Mouse (Mus musculus): ENCODE measurements around the gene Atp8b5. TPM values are rescaled to one million over a fixed set of nuclear protein-coding genes. Genes with fewer than 3 reads are reported as not detected.
A peak's percentile ranks its signal among the peaks of the same experiment; 100 is the strongest.

Gene Atp8b5
- total RNA-seq, 2 experiments from 2014 or later, result not detected

- no peak for DNase-seq
Measured at GRCm38 (mm10) chr4:43384083-43384460, 117.1 kb downstream of the Atp8b5 start.

DNA sequence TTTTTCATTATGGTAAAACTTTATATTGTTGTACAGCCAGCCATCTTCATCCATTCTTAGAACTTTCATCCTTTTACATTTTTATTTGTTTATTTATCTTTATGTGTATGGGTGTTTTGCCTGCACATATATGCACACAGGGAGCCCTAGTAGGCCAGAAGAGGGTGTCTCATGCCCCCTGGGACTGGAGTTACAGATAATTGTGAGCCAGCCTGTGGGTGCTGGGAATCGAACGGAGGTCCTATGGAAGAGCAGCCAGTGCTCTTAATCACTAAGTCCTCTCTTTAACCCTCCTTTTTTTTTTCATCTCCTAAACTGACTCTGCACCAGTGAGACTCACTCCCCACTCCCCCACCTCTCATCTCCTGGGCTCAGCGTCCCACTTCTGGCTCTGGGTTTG lies 117.6 kb downstream of the Atp8b5 start:
- no peak for DNase-seq

DNA sequence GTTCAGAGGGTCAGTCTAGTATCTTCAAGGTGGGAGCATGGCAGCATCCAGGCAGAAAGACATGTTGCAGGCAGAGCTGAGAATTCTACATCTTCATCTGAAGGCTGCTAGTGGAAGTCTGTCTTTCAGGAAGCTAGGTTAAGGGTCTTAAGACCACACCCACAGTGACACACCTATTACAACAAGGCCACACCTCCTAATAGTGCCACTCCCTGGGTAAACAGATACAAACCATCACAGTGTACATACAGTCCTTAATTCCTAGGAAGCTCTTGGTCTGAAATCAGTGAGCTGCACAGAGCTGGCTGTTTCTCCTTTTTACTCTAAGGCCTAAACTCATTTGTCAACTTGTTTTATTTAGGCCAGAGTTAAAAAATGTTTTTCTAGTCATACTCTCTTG lies 120.0 kb downstream of the Atp8b5 start:
- DNase-seq, result no peak

DNA sequence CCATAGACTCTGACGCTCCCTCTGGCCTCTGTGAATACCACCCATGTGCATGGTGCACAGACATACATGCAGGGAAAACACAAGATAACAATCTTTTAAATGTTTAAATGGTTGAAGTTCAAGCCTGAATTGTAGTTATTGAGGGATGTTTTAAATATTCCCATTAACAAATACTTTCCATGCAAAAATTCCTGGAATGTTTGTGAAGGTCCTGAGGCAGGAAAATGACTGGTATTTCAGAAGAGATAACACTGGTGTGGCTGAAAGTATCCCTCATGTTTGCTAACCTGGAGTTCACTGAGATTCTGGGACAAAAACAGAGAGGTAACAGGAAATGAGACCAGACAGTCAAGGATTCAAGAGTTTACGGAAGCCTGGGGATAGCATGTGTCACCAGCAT lies 122.4 kb downstream of the Atp8b5 start:
- DNase-seq, result no peak

- no peak for DNase-seq
Measured at GRCm38 (mm10) chr4:43389845-43390440, 123.0 kb downstream of the Atp8b5 start.

GRCm38 (mm10) chr4:43391521-43392050 lies 124.6 kb downstream of the Atp8b5 start:
- no peak for DNase-seq

GRCm38 (mm10) chr4:43394345-43394891 lies 127.5 kb downstream of the Atp8b5 start:
- peak; percentile 89 for DNase-seq

- DNase-seq, result no peak
Measured at GRCm38 (mm10) chr4:43395147-43395546, 128.2 kb downstream of the Atp8b5 start.

GRCm38 (mm10) chr4:43395836-43396235 lies 128.9 kb downstream of the Atp8b5 start:
- no peak for DNase-seq

- DNase-seq, result no peak
Measured at GRCm38 (mm10) chr4:43396381-43396780, 129.4 kb downstream of the Atp8b5 start.

DNA sequence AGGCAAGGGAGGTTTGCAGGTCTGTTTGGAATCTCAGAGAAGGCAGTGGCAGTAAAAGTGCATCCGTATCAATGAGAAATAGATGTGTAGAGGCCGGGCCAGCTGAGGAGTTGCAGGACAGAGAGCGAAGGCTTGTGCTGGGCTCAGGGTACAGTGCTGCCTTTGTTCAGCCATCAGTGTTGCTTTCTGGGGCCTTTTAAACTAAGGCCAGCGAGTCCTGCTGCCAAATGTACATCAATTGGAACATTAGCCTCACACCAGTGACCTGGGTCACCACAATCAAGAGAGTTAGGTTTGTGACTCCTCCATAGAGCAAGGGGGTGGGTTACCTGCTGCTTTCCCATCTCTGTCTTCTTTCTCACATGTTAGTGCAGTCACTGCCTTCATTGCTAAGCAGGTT lies 131.1 kb downstream of the Atp8b5 start:
- no peak for DNase-seq

DNA sequence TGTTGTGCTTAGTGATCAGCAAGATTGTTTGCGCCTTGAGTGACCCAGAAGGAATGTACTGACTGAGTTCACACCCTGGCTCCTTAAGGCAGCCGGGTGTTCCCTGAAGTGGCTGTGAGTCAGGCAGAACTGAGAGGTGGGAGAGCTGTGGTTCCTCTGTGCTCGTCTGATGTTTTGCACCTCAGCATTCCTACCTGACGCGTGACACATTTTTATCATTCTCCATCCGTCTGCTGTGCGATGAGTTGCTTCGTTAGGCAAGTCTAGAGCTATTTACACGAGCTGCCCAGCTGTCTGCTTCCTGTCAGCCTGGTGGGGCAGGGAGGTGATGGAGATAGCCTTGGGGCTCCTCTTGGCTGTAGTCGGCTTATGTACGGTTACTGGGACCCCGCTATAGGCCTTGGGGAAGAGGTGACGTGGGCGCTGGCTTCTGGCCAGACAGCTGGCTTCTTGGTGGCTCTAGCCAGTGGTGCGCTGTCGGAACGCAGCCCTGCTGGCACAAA lies 131.9 kb downstream of the Atp8b5 start:
- DNase-seq, result peak; percentile 58

DNA sequence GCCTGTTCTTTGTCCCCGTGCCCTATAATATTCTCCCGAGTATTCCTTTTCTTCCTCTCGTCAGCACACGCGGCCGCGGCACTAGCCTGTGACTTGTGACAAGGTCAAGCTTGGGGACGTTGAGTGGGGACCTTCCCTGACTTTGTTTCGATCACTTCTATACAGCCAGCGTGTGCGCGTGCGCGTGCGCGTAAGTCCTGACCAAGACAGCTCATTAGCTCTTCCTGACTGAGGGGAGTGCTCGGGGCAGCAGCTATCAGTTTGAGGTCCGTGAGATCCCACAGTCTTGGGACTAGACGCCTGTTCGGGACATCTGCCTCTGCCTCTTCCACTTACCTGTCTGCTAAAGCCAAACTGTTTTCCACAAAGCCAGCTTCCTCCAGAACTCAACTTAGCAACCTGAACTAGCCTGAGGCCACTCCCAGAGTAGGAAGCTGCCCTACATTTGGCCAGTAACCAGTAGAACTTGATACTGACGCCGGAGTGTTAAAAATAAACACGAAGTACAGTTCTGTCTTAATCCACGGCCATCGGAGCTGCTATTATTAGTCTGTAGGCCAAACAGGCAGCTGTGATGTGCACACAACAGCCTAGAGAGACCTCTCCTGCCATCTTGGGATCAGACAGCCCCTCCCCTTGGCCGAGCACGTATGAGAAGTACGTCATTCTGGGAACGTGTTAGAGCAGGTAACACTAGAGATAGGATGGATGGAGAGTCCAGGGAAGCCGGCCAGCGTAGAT lies 132.6 kb downstream of the Atp8b5 start:
- DNase-seq, result peak; percentile 63

DNA sequence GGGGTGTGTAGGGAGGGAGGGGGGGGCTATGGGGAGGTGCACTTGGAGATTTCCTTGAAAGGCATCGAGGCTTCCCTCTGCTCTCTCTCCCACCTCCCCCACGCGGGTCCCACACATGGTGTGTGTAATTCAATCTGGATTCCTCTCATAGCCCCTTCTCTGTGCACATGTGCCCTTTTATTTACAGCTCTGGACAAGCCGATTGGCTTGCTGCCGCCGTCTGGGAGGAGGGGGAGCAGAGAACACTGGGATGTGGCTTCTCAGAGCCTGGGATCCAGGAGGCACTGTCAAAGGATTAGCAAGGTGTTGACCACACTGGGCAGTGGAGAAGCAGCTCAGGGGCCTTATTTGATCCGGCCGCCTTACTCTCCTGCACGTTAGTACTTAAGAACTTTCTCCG lies 134.0 kb downstream of the Atp8b5 start:
- peak; percentile 61 for DNase-seq

DNA sequence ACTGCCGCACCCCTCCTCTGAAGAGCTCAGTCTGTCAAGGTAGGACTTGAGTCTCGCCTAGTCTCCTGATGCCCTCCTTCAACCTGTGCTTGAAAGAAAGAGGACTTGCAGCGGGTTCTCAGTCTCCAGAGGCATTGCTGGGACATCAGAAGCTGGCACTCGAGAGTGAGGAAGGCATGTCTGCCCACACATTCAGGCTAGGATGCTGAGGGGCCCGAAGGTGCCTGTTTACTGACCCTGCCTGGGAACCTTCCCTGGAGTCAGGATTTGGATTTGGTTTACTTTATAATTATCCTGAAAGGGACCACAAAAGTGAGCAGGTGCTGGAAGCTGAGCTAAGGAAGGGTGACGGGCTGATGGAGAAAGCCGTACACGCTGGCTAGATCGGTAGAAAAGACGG lies 134.5 kb downstream of the Atp8b5 start:
- DNase-seq, result no peak

DNA sequence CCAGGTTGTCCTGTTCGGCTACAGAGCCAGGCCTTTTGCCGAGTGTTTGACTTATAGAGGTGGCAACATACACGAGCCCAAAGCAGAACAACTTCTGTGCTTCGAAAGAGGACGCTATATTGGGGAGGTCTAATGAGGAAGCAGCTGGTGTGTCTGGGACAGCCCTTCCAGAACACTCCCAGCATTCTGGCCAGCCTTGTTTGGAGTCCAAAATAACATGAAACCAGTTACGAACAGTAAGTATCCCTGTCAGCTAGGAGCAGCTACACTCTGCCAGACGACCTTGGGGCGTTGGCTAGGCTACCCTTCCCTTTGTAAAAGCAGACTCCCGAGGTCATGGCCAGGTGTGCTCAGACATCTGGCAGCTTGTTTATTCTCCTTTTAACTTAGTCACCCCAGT lies 135.3 kb downstream of the Atp8b5 start:
- DNase-seq, result peak; percentile 60

DNA sequence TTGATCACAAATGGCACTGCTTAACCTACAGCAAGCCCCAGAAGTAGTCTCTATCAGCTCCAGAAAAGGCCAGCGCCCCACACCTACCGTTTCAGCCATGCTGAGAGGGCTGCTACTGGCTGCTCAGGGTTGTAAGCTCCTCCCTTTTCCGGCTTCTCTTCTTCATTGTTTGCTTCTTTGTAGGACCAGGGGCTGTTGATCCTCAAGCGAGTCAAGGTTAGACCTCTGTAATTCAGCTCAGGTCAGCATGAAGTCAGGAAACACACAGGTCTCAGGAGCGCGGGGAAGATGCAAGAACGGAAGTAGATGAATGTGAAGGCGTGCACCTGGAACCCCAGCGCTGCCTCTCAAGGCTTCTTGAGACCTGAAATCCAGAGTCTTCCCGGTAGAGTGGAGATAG lies 137.7 kb downstream of the Atp8b5 start:
- DNase-seq, result no peak

GRCm38 (mm10) chr4:43406162-43406971 lies 139.4 kb downstream of the Atp8b5 start:
- peak; percentile 88 for DNase-seq

DNA sequence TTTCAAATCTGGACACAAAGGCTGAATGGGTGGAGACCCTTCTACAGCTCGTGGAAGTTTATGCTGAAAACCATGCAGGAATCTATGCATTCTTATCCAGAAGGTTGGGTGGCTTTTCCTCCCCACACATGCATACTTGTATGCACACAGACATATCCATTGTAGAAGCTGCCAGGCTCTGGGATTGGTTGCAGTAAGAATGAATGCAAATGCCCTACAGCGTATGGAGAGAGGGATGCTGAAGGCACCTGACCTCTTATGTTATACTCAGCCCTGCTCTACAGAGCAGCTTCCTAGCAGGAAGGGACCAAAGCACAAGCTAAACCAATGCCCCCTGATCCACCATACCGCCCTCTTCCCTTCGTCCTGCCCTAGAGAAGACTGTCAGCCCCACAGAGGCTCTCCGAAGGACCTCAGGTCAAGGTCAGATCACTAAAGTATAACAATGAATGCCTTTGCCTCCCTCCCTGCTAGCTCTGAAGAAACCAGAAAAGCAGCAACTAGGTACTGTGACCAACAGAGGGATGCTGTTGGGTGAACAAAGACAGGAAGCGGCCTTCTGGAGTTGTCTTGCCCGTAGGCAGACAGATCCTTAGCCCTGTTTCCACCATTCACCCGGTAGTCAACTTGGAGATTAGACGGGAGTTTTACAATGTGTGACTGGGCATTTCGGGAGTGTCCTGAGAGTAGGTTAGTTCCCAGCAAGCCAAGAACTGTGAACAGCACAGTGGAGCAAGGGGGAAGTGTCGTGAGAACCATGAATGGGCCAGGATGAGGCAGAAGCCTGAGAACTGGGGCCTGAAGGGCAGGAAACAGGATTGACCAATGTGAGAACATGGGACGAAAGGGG lies 140.3 kb downstream of the Atp8b5 start:
- no peak for DNase-seq

DNA sequence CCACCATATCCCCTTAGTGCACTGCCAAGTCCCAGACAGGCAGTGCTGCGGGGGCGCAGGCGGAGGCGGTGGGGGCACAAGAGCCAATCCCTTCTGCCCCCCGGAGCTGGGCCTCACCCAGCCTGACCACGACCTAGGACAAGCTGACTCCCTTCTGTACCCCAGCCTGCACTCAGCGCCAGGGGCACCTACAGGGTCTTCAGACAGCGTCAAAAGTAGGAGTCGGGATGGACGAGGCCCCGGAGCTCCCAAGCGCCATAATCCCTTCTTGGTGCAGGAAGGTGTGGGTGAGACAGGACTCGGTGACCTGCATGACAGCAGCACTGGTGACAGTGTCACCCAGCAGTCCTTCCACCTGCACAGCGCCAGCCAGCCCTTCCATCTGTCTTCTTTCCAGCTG lies 147.8 kb downstream of the Atp8b5 start:
- DNase-seq, result no peak

Measured in gastrocnemius, postnatal 25 days (tissue).